Mouse (Mus musculus) E14TG2a.4 (cell line): ENCODE measurements around the gene Atg4b.

Experiments
- H3K27me3 ChIP-seq: 2 replicates; pipeline ENCODE4 v1.6.1; 2014; ENCODE audit warnings: low read length, control low read depth; ENCODE audit not compliant: insufficient read depth
- H3K36me3 ChIP-seq: 2 replicates; pipeline ENCODE4 v1.6.1; 2014; ENCODE audit warnings: low read length, control low read depth; ENCODE audit not compliant: insufficient read depth
- H3K4me1 ChIP-seq: replicated peaks from 2 replicates; pipeline ENCODE4 v1.6.1; 2014; ENCODE audit warnings: low read depth, low read length, control low read depth
- H3K4me3 ChIP-seq: replicated peaks from 2 replicates; pipeline ENCODE4 v1.5.1; 2014; ENCODE audit warnings: mild to moderate bottlenecking, low read length
- H3K9me3 ChIP-seq: 2 replicates; pipeline ENCODE4 v1.6.1; 2014; ENCODE audit warnings: low read length, control low read depth
- CTCF ChIP-seq: conservative IDR thresholded peaks from 2 replicates; pipeline ENCODE4 v1.5.1; 2014; ENCODE audit warnings: low read length
- NANOG ChIP-seq: IDR thresholded peaks from 2 replicates; pipeline ENCODE4 v1.6.1; 2014; ENCODE audit warnings: borderline replicate concordance, low read length, mixed read lengths
- POU5F1 ChIP-seq: IDR thresholded peaks from 2 replicates; pipeline ENCODE4 v1.6.1; 2014; ENCODE audit warnings: low read length, borderline replicate concordance

Gene Atg4b

DNA sequence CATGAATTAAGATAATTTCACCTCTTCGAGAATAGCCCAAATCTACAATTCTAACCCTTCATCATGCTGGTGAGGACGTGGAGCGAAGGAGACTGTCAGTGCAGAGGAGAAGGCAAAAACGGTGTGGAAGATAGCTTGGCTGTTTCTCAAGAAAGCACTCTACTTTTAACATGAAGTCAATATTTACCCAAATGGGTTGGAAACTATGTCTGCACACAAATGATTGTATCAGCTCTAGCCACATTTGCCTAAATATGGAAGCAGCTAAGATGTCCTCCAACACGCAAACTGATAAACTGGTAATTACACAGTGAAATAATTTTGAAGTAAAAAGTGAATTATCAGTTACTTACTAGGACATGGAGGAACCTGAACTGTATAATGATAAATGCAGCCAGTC lies 51.5 kb downstream of the Atg4b start:
- H3K36me3 ChIP-seq = peaks cover 59% of the 10 kb centered on the region
- no peaks in the 10 kb centered on the region for H3K9me3 ChIP-seq
- TF ChIP-seq POU5F1 (no peak), NANOG (no peak), CTCF (no peak)
- no peaks in the 10 kb centered on the region for H3K27me3 ChIP-seq
- H3K4me1 ChIP-seq = peaks cover 73% of the 10 kb centered on the region
- H3K4me3 ChIP-seq = peak overlapping the region; percentile 88

DNA sequence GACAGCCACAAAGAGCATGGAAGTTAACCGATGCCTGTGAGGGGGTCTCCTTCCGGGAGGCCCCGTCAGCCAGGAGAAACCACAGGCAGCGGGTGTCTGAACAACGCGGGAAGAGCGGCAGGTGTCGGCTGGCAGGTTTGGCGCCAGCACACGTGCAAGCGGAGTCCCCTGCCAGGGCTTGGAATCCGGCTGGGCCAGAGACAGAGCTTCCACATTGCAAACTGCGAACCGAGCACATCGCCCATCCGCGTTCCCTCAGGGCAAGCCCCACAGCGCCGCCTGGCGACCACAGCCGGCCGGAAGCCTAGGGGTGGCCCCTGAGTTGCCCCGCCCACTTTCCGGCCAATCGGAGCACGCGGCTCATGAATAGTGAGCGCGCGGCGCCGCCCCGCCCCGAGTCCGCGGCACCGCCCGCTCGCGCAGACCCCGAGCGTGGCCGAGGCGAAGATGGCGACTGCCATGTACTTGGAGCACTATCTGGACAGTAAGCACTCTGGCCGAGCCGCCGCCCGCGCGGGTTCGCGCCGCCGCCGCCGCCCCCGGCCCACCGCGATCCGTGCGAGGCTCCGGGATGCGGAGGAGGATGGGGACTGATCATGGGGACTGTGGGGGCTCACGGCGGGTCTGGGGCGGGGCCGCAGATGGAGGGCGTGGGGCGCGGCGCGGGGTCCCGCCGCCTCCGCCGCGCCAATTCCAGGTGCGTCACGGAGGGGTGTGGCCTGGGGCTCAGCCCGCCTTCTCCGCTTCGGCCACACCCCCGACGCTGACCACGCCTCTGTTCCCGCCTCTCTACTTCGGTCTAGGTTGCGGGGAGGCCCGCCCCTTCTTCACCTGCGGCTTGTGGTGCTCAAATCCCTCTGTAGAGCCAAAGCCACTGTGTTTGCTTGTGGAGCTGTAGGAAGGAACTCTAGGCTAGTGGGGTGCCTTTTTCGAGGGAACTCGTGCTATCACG lies 52.5 kb downstream of the Atg4b start, which contains the start of gene Ing5:
Gene Ing5 (plus strand): TSS at position 410 of the 952 bp plus-strand sequence.
- 0 out of 2 replicates have a peak, but pooled peaks have one; percentile 23 for TF ChIP-seq CTCF
- TF ChIP-seq NANOG = no peak
- Histone ChIP-seq H3K36me3 (peaks cover 59% of the 10 kb centered on the region), H3K4me1 (peaks cover 73% of the 10 kb centered on the region), H3K9me3 (no peaks in the 10 kb centered on the region), H3K4me3 (peak within 1 kb of the TSS; percentile 88), H3K27me3 (no peaks in the 10 kb centered on the region)

DNA sequence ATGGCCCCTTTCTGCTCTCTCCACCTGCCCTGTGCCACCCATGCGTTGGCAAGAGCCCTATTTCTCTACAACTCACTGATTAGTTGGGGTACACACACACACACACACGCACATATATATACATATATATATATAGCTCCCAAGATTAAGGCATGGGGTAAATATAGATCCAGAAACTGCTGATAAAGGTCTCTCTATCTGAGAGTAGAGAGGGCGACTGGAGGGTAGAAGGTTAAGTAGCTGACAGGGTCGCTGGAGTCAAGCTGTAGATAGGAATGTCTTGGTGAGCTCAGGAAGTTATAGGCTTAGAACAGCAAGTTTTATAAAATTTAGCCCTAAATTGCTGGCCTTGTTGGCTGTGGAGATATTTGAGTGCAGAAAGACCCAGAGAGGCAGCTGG lies 53.5 kb downstream of the Atg4b start:
- Histone ChIP-seq H3K36me3 (peaks cover 58% of the 10 kb centered on the region), H3K4me1 (peaks cover 71% of the 10 kb centered on the region), H3K4me3 (peak overlapping the region; percentile 88), H3K9me3 (no peaks in the 10 kb centered on the region), H3K27me3 (no peaks in the 10 kb centered on the region)
- TF ChIP-seq POU5F1 (no peak), NANOG (no peak)

DNA sequence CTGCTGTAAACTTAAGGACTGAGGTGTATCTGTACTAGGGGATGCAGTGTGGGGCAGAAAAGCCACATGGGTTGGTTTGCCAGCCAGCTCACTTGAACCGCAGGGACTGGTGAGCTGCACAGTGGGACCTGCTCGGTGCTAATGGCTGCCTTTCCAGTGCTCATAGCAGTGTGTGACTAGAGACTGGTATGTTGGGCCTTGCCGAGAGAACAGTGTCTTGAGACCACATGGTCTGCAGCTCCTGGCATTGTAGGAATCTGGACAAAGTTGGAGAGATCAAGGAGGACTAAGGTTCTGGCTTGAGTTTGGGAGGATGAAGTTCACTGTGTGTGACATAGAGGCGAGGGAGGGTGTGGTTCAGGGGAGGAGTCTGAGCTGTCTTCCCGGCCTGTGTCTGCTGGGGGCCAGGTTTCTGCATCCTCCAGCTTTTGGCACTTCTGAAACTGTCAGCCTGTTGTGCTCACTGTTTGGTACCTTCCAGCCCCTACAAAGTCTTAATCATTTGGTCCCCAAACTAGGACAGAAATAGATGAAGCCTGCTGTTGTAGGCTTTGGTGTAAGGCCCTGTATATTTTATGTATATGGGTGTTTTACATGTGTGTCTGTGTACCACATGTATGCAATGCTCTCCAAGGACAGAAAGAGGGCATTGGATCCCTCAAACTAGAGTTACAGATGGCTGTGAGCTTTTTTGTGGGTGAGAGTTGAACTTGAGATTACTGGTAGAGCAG lies 54.1 kb downstream of the Atg4b start:
- TF ChIP-seq POU5F1 (no peak), CTCF (no peak), NANOG (no peak)
- H3K36me3 ChIP-seq = peaks cover 58% of the 10 kb centered on the region
- H3K9me3 ChIP-seq = no peaks in the 10 kb centered on the region
- peaks cover 69% of the 10 kb centered on the region for H3K4me1 ChIP-seq
- H3K4me3 ChIP-seq = peak overlapping the region; percentile 88
- H3K27me3 ChIP-seq = no peaks in the 10 kb centered on the region

DNA sequence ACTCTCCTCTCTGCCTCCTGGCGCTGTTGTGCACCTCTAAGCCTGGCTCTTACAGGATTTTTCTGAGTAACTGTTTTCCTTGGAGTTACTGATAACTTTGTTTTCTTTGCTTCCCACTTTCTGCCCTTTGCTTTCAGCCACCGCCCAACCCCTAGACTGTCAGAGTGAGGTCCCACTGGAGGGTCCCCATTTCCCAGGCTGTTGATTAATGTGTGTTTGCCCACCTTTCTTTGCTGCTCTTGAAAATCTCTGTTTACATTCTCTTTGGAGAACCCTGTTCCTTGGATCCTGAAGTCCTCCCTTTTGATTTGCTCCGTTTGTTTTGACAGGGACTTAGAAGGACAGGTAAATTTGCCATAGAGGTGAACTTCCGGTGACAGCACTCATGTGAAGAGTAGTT lies 57.6 kb downstream of the Atg4b start:
- Histone ChIP-seq H3K4me1 (peaks cover 53% of the 10 kb centered on the region), H3K9me3 (no peaks in the 10 kb centered on the region), H3K36me3 (peaks cover 87% of the 10 kb centered on the region), H3K27me3 (no peaks in the 10 kb centered on the region), H3K4me3 (no peak overlapping the region)
- no peak for TF ChIP-seq POU5F1
- TF ChIP-seq CTCF = no peak
- no peak for TF ChIP-seq NANOG

DNA sequence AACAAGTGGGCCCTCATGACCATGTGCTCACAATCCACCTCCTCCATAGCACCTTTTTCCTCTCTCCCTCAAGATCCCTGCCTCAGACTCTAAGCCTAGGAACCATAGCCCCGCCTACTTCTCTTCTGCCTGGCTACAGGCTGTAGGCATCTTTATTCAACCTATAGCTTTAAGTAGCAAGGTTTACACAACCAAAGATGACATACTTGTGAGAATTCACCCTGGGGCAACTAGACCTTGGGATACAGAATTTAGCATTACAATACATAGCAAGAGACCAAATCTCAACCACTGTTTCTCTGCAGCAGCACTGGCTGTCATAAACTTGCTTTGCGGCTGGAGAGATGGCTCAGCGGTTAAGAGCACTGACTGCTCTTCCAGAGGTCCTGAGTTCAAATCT lies 58.7 kb downstream of the Atg4b start:
- no peak overlapping the region for H3K4me3 ChIP-seq
- peaks cover 96% of the 10 kb centered on the region for H3K36me3 ChIP-seq
- peaks cover 51% of the 10 kb centered on the region for H3K4me1 ChIP-seq
- no peak for TF ChIP-seq NANOG
- H3K9me3 ChIP-seq = no peaks in the 10 kb centered on the region
- H3K27me3 ChIP-seq = no peaks in the 10 kb centered on the region

DNA sequence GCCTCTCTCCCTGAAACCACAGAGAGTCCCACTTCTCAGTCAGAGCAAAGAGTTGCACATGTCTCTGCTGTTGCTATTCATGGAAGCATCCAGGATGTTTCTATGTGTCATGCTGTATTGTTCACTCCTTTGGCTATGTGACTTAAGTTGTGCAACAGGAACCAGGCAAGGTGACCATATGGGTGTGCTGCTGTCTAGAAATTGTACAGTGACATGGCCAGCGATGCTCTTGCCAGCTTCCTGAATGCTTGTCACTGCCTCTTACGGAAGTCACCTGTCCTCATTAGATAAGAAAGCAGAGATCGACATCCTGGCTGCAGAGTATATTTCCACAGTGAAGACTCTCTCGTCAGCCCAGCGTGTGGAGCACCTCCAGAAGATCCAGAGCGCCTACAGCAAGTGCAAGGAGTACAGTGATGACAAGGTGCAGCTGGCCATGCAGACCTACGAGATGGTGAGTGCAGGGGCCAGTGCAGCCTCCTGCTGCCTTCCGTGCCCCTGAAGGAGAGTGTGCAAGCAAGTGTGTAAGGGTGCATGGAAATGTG lies 60.3 kb downstream of the Atg4b start:
- no peaks in the 10 kb centered on the region for H3K9me3 ChIP-seq

DNA sequence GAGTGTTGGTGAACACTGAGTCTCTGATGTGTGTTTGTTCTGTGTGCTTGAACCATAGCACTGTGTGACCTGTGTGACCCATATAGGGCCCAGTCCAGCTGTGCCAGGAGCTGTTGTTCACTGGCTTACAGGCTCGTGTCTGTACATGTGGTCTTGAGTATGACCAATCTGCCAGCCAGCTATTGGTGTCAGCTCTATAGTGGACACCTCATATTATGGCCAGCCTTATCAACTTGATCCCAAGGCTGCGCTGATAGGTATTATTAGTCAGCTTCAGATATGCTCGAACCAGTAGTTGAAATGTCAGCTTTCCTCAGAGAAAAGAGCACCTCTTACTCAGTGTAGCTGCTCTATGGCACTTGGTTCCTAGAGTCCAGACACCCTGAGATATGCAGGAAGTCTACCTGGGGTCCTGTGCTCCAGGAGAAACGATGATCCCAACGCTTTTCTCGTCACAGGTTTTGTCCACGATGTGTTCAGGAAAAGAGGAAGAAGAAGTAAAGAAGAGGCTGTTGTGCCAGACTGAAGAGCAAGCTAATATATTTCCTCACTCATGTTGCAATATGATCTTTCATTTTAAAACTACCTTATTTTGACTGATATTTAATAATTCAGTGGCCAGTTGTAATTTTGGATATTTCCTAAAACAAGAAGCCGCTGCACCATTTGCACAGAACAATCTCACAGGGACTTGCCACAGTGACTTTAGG lies 66.7 kb downstream of the Atg4b start:
- TF ChIP-seq CTCF (no peak), POU5F1 (no peak), NANOG (no peak)
- H3K4me3 ChIP-seq = no peak overlapping the region

More for the DNA sequence above, 60.3 kb downstream of the Atg4b start:
- Histone ChIP-seq H3K27me3 (no peaks in the 10 kb centered on the region), H3K4me3 (no peak overlapping the region), H3K4me1 (peaks cover 35% of the 10 kb centered on the region), H3K36me3 (peaks cover 96% of the 10 kb centered on the region)
- TF ChIP-seq NANOG (no peak), POU5F1 (no peak), CTCF (no peak)

More for the DNA sequence above, 66.7 kb downstream of the Atg4b start:
- Histone ChIP-seq H3K27me3 (no peaks in the 10 kb centered on the region), H3K4me1 (peaks cover 9% of the 10 kb centered on the region), H3K9me3 (no peaks in the 10 kb centered on the region), H3K36me3 (peaks cover 98% of the 10 kb centered on the region)
